Mouse (Mus musculus) Patski (cell line): ENCODE results near the gene Rtn3. TPM values are rescaled to one million over a fixed set of nuclear protein-coding genes. Genes with fewer than 3 reads are reported as not detected.

Source experiments
- ATAC-seq: fragments of 100-300 bp; one replicate; pipeline ENCODE4 v1.8.0; 2021
- CTCF ChIA-PET: fragments of 350-600 bp; sonication (Branson Sonifier 250); formaldehyde crosslinking; loops from one replicate; lab custom pipeline; 2022; ENCODE audit warnings: inconsistent platforms; lab: Charles Lee
- POLR2A ChIA-PET: fragments of 350-600 bp; sonication (Branson Sonifier 250); formaldehyde crosslinking; loops from one replicate; lab custom pipeline; 2022; ENCODE audit warnings: antibody characterized with exemption, inconsistent platforms; lab: Charles Lee
- DNase-seq: peaks from one replicate; pipeline ENCODE4 v3.0.0-alpha.2; 2011; ENCODE audit warnings: low read depth, low spot score
- H3K27me3 ChIP-seq: fragments of 371-371 bp; one replicate; pipeline ENCODE4 v1.5.1; 2021
- CTCF ChIP-seq: fragments of 100-300 bp; IDR thresholded peaks from one replicate; pipeline ENCODE4 v1.5.1; 2021
- in situ Hi-C: fragments of 300-500 bp; cut with MboI; formaldehyde crosslinking; loops from 3 replicates; pipeline ENCODE4 v1.11.1; 2018; ENCODE audit warnings: low pct_unique_long_range_greater_than_20kb, mixed read lengths
- polyA plus RNA-seq: library from polyadenylated mRNA; unstranded; gene quantifications from one replicate; pipeline ENCODE4 v1.2.3, GENCODE M21; 2021

Rtn3 gene
- polyA plus RNA-seq, 1 experiment from 2014 or later: 309 TPM

- in situ Hi-C loops: no loop called here
- no peak for TF ChIP-seq CTCF
- no peaks in the 10 kb centered on the region for H3K27me3 ChIP-seq
- POLR2A ChIA-PET: no interaction called here
- CTCF ChIA-PET: no interaction called here
- ATAC-seq: no peak
- no peak for DNase-seq
Measured at GRCm38 (mm10) chr19:7491960-7492359, 8.9 kb upstream of the Rtn3 start.

- TF ChIP-seq CTCF: no peak
- ChIA-PET POLR2A (interaction anchor here (0.7 kb wide), 1 partner anchor 275 kb away, joined by 3 read pairs; no protein-coding TSS in a partner anchor), CTCF (no interaction called here)
- in situ Hi-C loops: no loop called here
- DNase-seq: no peak
- ATAC-seq: no peak
- no peaks in the 10 kb centered on the region for H3K27me3 ChIP-seq
Measured at GRCm38 (mm10) chr19:7487680-7488079, 4.6 kb upstream of the Rtn3 start.

- POLR2A ChIA-PET: no interaction called here
- ATAC-seq (no peak), DNase-seq (no peak)
- CTCF ChIA-PET: interaction anchor here (1.4 kb wide), 1 partner anchor 10 kb away, joined by 6 read pairs; the partner anchor contains the start of gene Atl3
- in situ Hi-C loops: no loop called here
- TF ChIP-seq CTCF: no peak
- no peaks in the 10 kb centered on the region for H3K27me3 ChIP-seq
Measured at GRCm38 (mm10) chr19:7484076-7484475, 995 bp upstream of the Rtn3 start.

GRCm38 (mm10) chr19:7483512-7483882, 416 bp upstream of the Rtn3 start:
- TF ChIP-seq CTCF: no peak
- ChIA-PET POLR2A (interaction anchor here (1.0 to 1.7 kb wide), 2 partner anchors 9 to 17 kb away, joined by 3 to 5 read pairs; no protein-coding TSS in a partner anchor), CTCF (interaction anchor here (1.4 kb wide), 1 partner anchor 11 kb away, joined by 6 read pairs; the partner anchor contains the start of gene Atl3)
- peak; percentile 29 for ATAC-seq
- no peaks in the 10 kb centered on the region for H3K27me3 ChIP-seq
- DNase-seq: no peak
- in situ Hi-C loops: no loop called here

GRCm38 (mm10) chr19:7482266-7482598, 849 bp downstream of the Rtn3 start:
- ATAC-seq: no peak
- ChIA-PET CTCF (interaction anchor here (1.2 kb wide), 1 partner anchor 17 kb away, joined by 3 read pairs; no protein-coding TSS in a partner anchor), POLR2A (interaction anchor here (1.1 to 2.0 kb wide), 3 partner anchors 11 to 65 kb away, joined by 5 read pairs; partner anchors contain the start of genes 2700081O15Rik and Atl3)
- no peak for DNase-seq
- TF ChIP-seq CTCF: no peak
- in situ Hi-C loops: no loop called here
- no peaks in the 10 kb centered on the region for H3K27me3 ChIP-seq

- ChIA-PET CTCF (interaction anchor here (1.2 kb wide), 1 partner anchor 16 kb away, joined by 3 read pairs; no protein-coding TSS in a partner anchor), POLR2A (interaction anchor here (2.0 kb wide), 1 partner anchor 12 kb away, joined by 5 read pairs; the partner anchor contains the start of gene Atl3)
- no peak for TF ChIP-seq CTCF
- ATAC-seq (no peak), DNase-seq (no peak)
- in situ Hi-C loops: no loop called here
- no peaks in the 10 kb centered on the region for H3K27me3 ChIP-seq
Measured at GRCm38 (mm10) chr19:7481541-7482265, 1.4 kb downstream of the Rtn3 start.

- no peak for ATAC-seq
- no peak for TF ChIP-seq CTCF
- in situ Hi-C loops: no loop called here
- POLR2A ChIA-PET: interaction anchor here (1.2 kb wide), 1 partner anchor 19 kb away, joined by 5 read pairs; no protein-coding TSS in a partner anchor
- CTCF ChIA-PET: interaction anchor here (1.3 kb wide), 1 partner anchor 20 kb away, joined by 4 read pairs; no protein-coding TSS in a partner anchor
- no peaks in the 10 kb centered on the region for H3K27me3 ChIP-seq
- DNase-seq: no peak
Measured at GRCm38 (mm10) chr19:7479751-7480248, 3.3 kb downstream of the Rtn3 start.

GRCm38 (mm10) chr19:7470643-7471042, 12.4 kb downstream of the Rtn3 start:
- ATAC-seq: no peak
- CTCF ChIA-PET: no interaction called here
- no peaks in the 10 kb centered on the region for H3K27me3 ChIP-seq
- TF ChIP-seq CTCF: no peak
- no peak for DNase-seq
- POLR2A ChIA-PET: no interaction called here
- in situ Hi-C loops: no loop called here

GRCm38 (mm10) chr19:7467915-7468314, 15.2 kb downstream of the Rtn3 start:
- no peak for DNase-seq
- ATAC-seq: no peak
- no peaks in the 10 kb centered on the region for H3K27me3 ChIP-seq
- ChIA-PET CTCF (no interaction called here), POLR2A (interaction anchor here (1.0 kb wide), 1 partner anchor 11 kb away, joined by 3 read pairs; no protein-coding TSS in a partner anchor)
- in situ Hi-C loops: no loop called here
- no peak for TF ChIP-seq CTCF

- in situ Hi-C loops: no loop called here
- CTCF ChIA-PET: interaction anchor here (1.5 kb wide), 1 partner anchor 21 kb away, joined by 4 read pairs; no protein-coding TSS in a partner anchor
- no peak for TF ChIP-seq CTCF
- H3K27me3 ChIP-seq: no peaks in the 10 kb centered on the region
- ATAC-seq (peak; percentile 56), DNase-seq (no peak)
- POLR2A ChIA-PET: interaction anchor here (1.2 kb wide), 1 partner anchor 35 kb away, joined by 3 read pairs; no protein-coding TSS in a partner anchor
Measured at GRCm38 (mm10) chr19:7459370-7459769, 23.7 kb downstream of the Rtn3 start.
